Mouse (Mus musculus) embryonic facial prominence, embryonic 11.5 days (tissue): ENCODE results near the gene Rac2. TPM values are rescaled to one million over a fixed set of nuclear protein-coding genes. Genes with fewer than 3 reads are reported as not detected.
A peak's percentile ranks its signal among the peaks of the same experiment; 100 is the strongest.

Experiments used
- ATAC-seq: fragments of 200-750 bp; cut with Nextera tagmentation; replicated peaks from 2 replicates; pipeline ENCODE4 v1.8.0; 2017; ENCODE audit warnings: low read depth; ENCODE audit not compliant: insufficient number of reproducible peaks, low FRiP score, low TSS enrichment
- DNase-seq: peaks from one replicate; pipeline ENCODE4 v3.0.0-alpha.2; 2015; ENCODE audit warnings: low spot score
- H3K27ac ChIP-seq: fragments of 300-500 bp; sonication (generic); replicated peaks from 2 replicates; pipeline ENCODE4 v1.5.1; 2014; ENCODE audit warnings: mild to moderate bottlenecking, low read depth, low read length, control low read depth
- H3K27me3 ChIP-seq: fragments of 300-500 bp; sonication (generic); 2 replicates; pipeline ENCODE4 v1.6.1; 2014; ENCODE audit warnings: mild to moderate bottlenecking, low read length, moderate library complexity, mixed read lengths; ENCODE audit not compliant: control insufficient read depth, insufficient read depth
- H3K36me3 ChIP-seq: fragments of 300-500 bp; sonication (generic); replicated peaks from 2 replicates; pipeline ENCODE4 v1.6.1; 2014; ENCODE audit warnings: low read depth, mild to moderate bottlenecking, low read length, moderate library complexity, mixed read lengths; ENCODE audit not compliant: control insufficient read depth, insufficient read depth
- H3K4me1 ChIP-seq: fragments of 300-500 bp; sonication (generic); 2 replicates; pipeline ENCODE4 v1.6.1; 2014; ENCODE audit warnings: low read length, mixed read lengths; ENCODE audit not compliant: control insufficient read depth, insufficient read depth
- H3K4me2 ChIP-seq: fragments of 300-500 bp; sonication (generic); 2 replicates; pipeline ENCODE4 v1.6.1; 2014; ENCODE audit warnings: low read depth, mild to moderate bottlenecking, control low read depth, low read length, moderate library complexity
- H3K4me3 ChIP-seq: fragments of 300-500 bp; sonication (generic); 2 replicates; pipeline ENCODE4 v1.5.1; 2014; ENCODE audit warnings: low read depth, low read length, control low read depth
- H3K9ac ChIP-seq: fragments of 300-500 bp; sonication (generic); replicated peaks from 2 replicates; pipeline ENCODE4 v1.6.1; 2014; ENCODE audit warnings: mild to moderate bottlenecking, control low read depth, low read length
- H3K9me3 ChIP-seq: fragments of 300-500 bp; sonication (generic); replicated peaks from 2 replicates; pipeline ENCODE4 v1.6.1; 2016; ENCODE audit warnings: mild to moderate bottlenecking, low read length, inconsistent platforms, mixed read lengths; ENCODE audit not compliant: control insufficient read depth
- WGBS: fragments of 180-500 bp; shearing (Covaris S2); extraction: QIAGEN DNeasy Blood & Tissue Kit; methylation state at CpG from one replicate; pipeline ENCODE4 v1.1.7; 2014; 5-methylcytosine and 5-hydroxymethylcytosine counted together
- polyA plus RNA-seq: library from polyadenylated mRNA; unstranded; fragments of >200 nt; fragmentation: Nextera tagmentation; extraction: Ambion mirVana; gene quantifications from 2 replicates; pipeline ENCODE4 v1.2.1, GENCODE M21; 2014

Gene Rac2
- polyA plus RNA-seq, 1 experiment from 2014 or later, result 4.5 TPM

DNA sequence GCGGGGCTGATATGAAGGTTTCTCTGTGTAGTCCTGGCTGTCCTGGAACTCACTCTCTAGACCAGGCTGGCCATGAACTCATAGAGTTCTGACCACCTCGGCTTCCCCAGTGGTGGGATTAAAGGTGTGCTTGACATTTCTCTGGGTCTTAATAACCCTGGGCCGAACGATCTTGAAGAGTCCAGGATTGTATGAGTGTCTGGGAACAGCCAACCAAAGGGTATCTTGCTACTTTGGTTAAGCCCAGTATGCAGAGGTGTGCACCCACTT, 41.2 kb downstream of the Rac2 start:
- Histone ChIP-seq H3K4me2 (peak overlapping the region; percentile 32), H3K9ac (peak overlapping the region; percentile 39), H3K4me1 (0 out of 2 replicates have a peak, but pooled peaks cover 3% of the 10 kb centered on the region), H3K27me3 (no peaks in the 10 kb centered on the region), H3K27ac (peak overlapping the region; percentile 31; the same call in 1 of the 2 replicates), H3K36me3 (no peaks in the 10 kb centered on the region), H3K4me3 (no peak overlapping the region; the same call in 1 of the 2 replicates), H3K9me3 (no peaks in the 10 kb centered on the region)
- DNase-seq (no peak), ATAC-seq (no peak)
- WGBS, result 80% methylated on average over 4 of the region's 4 CpGs

DNA sequence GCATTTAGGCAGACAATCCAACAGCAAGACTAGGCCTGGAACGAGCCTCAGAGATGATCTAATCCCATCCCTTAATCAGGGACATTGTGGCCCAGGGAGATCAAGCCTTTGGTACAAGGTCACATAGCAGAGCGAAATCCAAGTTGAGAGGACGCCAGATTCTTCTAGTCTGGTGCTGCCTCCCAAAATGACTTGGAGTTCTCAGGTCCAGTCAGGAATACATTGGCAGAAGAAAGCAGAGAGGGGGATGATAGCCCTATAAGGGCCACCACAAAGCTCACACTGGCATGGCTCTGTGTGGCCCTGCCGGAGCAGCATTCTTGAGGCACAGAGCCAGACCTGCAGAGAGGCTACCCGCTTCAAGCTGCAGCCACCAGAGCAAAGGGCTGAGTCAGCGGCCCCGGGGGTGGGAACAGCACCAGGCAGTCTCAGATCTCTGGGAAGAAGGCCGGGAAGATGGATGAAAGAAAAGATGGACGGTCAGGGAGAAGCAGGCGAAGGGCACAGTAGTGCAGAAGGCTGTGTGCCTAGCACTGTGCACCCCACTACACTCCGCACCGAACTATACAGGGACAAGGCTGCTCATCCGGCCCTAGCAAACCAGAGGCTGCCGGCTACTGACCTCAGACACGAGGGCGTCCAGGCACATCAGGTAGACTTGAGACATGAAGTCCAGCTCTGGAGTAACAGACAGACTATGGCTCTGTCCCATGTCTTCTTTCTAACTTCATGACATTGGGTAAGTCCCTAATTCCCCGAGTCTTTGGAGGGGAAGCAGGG, 41.7 kb downstream of the Rac2 start, which contains the start of gene C1qtnf6:
TSS of gene C1qtnf6 (minus strand) at position 746 of the 780 bp plus-strand sequence.
- Histone ChIP-seq H3K4me3 (peak within 1 kb of the TSS; percentile 14), H3K36me3 (no peaks in the 10 kb centered on the region), H3K4me2 (peak within 1 kb of the TSS; percentile 32), H3K27me3 (no peaks in the 10 kb centered on the region), H3K4me1 (0 out of 2 replicates have a peak, but pooled peaks cover 3% of the 10 kb centered on the region), H3K9ac (peak within 1 kb of the TSS; percentile 39), H3K27ac (peak within 1 kb of the TSS; percentile 31; the same call in 1 of the 2 replicates), H3K9me3 (no peaks in the 10 kb centered on the region)
- 71% methylated on average over 17 of the region's 17 CpGs for WGBS
- DNase-seq (no peak), ATAC-seq (no peak)

DNA sequence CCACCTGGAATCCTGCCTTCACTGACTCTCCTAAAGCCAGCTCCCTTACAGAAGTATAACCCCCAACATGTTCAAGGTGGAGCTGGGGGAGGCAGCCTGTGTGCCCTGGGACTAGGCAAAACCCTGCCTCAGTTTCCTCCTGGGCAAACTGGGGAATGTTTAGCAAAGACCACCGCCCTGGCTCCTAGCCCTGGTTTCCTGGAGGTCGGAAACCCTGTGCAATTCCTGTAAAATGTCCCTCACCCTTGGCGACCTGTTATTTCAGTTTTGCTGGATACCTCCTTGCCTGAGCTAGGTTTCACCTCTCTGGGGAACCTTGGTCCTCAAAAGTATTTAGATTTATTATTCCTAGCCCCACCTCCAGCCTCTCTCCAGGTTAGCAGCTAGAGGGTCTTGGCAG, 42.4 kb downstream of the Rac2 start:
- Histone ChIP-seq H3K27ac (peak overlapping the region; percentile 57; the same call in 1 of the 2 replicates), H3K4me2 (peak overlapping the region; percentile 57; the same call in 1 of the 2 replicates), H3K36me3 (no peaks in the 10 kb centered on the region), H3K4me3 (no peak overlapping the region), H3K9me3 (no peaks in the 10 kb centered on the region), H3K27me3 (no peaks in the 10 kb centered on the region), H3K4me1 (0 out of 2 replicates have a peak, but pooled peaks cover 3% of the 10 kb centered on the region), H3K9ac (peak overlapping the region; percentile 67)
- ATAC-seq (no peak), DNase-seq (no peak)
- 67% methylated on average over 3 of the region's 3 CpGs for WGBS

DNA sequence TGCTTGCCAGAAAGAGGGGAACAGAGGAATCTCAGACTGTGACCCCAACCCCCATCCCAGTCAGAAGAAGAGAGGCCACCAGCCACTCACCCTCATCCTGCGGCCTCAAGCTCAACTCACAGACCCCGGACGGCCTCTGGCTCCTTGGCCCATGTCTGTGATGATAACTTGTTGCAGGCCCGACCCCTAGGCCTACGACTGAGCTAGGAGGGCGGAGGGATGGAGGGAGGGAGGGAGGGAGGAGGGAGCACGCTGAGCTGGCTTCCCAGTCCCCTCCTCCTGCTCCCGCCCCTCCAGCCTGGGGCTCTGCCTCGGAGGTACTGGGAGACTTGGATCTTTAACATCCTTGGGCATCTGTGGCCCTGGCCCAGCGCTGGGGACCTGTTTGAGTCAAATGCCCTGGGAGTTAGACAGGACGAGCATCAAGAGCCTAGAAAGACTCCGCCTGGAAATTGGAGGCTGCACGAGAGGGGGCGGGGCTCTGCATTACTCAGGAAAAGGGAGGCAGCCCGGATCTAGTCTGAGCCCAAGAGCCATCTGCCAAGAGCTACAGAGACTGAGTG, 43.1 kb downstream of the Rac2 start:
- WGBS, result 0% methylated on average over 12 of the region's 15 CpGs
- DNase-seq, result peak; percentile 78
- H3K36me3 ChIP-seq, result no peaks in the 10 kb centered on the region
- peak overlapping the region; percentile 57 for H3K27ac ChIP-seq
- peak overlapping the region; percentile 57 for H3K4me2 ChIP-seq
- ATAC-seq, result peak; percentile 49
- H3K27me3 ChIP-seq, result no peaks in the 10 kb centered on the region
- H3K4me1 ChIP-seq, result 0 out of 2 replicates have a peak, but pooled peaks cover 3% of the 10 kb centered on the region
- H3K9ac ChIP-seq, result peak overlapping the region; percentile 67
- no peaks in the 10 kb centered on the region for H3K9me3 ChIP-seq
- H3K4me3 ChIP-seq, result peak overlapping the region; percentile 15

DNA sequence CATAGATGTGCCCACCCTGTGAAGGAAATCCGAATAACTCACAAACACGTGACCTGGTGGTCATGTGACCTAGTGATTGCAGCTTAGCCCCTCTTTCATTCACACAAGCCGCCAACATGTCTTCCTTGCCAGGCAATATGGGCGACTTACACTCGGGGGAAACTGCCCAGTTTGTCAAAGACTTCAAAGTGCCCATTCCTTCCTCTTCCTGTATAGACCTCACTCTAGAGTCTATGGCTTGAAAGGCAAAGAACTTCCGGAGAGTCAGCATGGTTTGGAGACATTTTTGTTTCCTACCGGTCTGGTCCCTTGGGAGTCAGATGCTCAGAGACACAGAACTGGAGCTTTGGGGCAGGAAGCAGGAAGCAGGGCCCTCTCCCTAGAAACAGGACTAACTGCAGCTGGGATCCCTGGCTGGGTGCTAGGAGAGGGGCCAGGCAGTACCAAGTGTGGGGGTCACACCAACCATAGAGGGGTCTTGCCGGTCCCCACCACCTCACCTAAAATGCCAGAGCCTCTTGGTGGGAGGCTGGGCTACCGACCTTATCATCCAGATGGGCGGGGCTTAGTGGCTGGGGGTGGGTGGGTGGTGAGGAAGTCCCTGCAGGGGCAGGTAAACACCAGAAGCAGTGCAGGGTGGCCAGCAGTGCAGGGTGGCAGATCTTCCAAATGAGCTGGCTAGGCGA, 43.7 kb downstream of the Rac2 start:
- H3K4me1 ChIP-seq, result 0 out of 2 replicates have a peak, but pooled peaks cover 3% of the 10 kb centered on the region
- DNase-seq (no peak), ATAC-seq (peak; percentile 5; the same call in 1 of the 2 replicates)
- peak overlapping the region; percentile 15 for H3K4me3 ChIP-seq
- 48% methylated on average over 11 of the region's 11 CpGs for WGBS
- H3K9me3 ChIP-seq, result no peaks in the 10 kb centered on the region
- H3K9ac ChIP-seq, result peak overlapping the region; percentile 67
- H3K27me3 ChIP-seq, result no peaks in the 10 kb centered on the region
- peak overlapping the region; percentile 57 for H3K27ac ChIP-seq
- no peaks in the 10 kb centered on the region for H3K36me3 ChIP-seq
- H3K4me2 ChIP-seq, result peak overlapping the region; percentile 57

DNA sequence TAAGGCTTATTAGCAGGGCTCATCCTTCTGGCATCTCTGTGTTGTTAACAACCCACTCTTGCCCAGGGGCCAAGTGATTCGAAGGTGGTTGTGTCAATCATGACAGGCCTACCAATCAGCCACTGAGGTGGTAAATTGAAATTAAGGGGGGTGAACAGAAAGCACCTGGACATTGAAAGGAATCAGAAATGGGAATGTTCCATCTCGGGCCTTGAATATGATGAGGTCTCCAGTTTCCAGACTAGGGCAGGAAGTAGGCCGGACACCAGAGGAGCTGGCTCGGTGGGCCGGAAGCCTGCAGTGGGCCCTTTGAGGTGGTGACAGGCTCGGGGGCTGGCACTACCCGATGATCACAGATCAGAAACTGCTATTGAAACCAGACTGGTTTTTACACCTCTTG, 44.6 kb downstream of the Rac2 start:
- H3K36me3 ChIP-seq, result no peaks in the 10 kb centered on the region
- WGBS, result 76% methylated on average over 7 of the region's 7 CpGs
- H3K27me3 ChIP-seq, result no peaks in the 10 kb centered on the region
- H3K4me2 ChIP-seq, result no peak overlapping the region
- no peak for DNase-seq
- no peak overlapping the region for H3K4me3 ChIP-seq
- ATAC-seq, result no peak
- 0 out of 2 replicates have a peak, but pooled peaks cover 3% of the 10 kb centered on the region for H3K4me1 ChIP-seq
- no peaks in the 10 kb centered on the region for H3K9me3 ChIP-seq
- no peak overlapping the region for H3K27ac ChIP-seq
- no peak overlapping the region for H3K9ac ChIP-seq

DNA sequence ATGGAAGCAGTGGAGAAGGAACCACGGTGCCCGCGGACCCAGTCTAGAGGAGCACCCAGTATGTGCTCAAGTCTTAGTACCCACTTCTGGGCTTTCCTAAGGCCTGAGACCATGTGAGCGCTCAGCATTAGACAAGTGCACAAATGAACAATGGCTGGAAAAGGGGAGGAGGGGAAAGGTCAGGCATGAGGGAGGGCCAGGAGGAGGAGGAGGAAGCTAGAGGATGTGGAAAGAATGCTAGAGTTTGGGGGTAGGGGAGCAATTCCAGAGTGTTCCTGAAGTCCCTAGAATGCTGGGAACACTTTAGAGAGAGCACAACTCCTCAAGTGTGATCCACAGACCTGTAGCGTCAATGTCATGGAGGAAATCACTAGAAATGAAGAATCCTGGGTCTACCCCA, 48.4 kb downstream of the Rac2 start:
- Histone ChIP-seq H3K9ac (no peak overlapping the region), H3K36me3 (no peaks in the 10 kb centered on the region), H3K9me3 (no peaks in the 10 kb centered on the region), H3K27ac (no peak overlapping the region), H3K4me1 (no peaks in the 10 kb centered on the region), H3K4me2 (no peak overlapping the region), H3K27me3 (no peaks in the 10 kb centered on the region), H3K4me3 (no peak overlapping the region)
- ATAC-seq (no peak), DNase-seq (no peak)
- WGBS, result 92% methylated on average over 5 of the region's 5 CpGs
